Mouse (Mus musculus): ENCODE results near the gene Gm4871.

DNA sequence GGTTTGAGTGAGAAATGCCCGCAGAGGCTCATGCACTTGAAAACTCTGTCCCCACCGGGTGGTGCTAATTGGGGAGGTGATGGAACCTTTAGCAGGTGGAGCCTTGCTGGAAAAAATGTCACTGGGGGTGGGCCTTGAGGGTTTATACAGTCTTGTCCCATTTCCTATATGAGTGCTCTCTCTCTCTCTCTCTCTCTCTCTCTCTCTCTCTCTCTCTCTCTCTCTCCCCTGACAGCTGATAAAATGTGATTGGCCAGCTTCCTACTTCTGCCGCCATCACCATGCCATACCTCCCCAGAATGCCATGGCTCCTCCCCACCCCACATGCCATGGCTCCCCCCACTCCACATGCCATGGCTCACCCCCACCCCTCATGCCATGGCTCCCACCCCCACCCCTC is 42.5 kb upstream of the Gm4871 start:
- no peak for TF ChIP-seq CTCF (IDR thresholded peaks at IDR 0.05; ENCODE audit: low read depth)
- no peak for TF ChIP-seq EP300 (IDR thresholded peaks at IDR 0.05; ENCODE audit: low read depth)

Data from liver, embryonic 14.5 days (tissue).